Mouse (Mus musculus) naive thymus-derived CD4-positive, alpha-beta T cell, adult 2 months (primary cell): ENCODE data around the gene Dna2.
"Not testable (repeated sequence)": the region's sequence is repeated elsewhere in the genome, so short reads cannot be mapped to it uniquely, and the experiment has no call there.

ENCODE experiments used
- DNase-seq: peaks from one replicate; pipeline ENCODE4 v3.0.0-alpha.2; 2011; ENCODE audit warnings: low read depth

The Dna2 gene

GRCm38 (mm10) chr10:62946738-62947471 lies at the start of gene Dna2:
Gene Dna2, plus strand, starts transcription at chr10:62947026.
- peak; percentile 85 for DNase-seq

- DNase-seq = no peak
Observed at GRCm38 (mm10) chr10:62897437-62897836, 49.4 kb upstream of the Dna2 start.

GRCm38 (mm10) chr10:62898061-62898460 lies 48.8 kb upstream of the Dna2 start:
- no peak for DNase-seq

GRCm38 (mm10) chr10:62900144-62900543 lies 46.7 kb upstream of the Dna2 start:
- DNase-seq = no peak

GRCm38 (mm10) chr10:62901826-62902225 lies 45.0 kb upstream of the Dna2 start:
- DNase-seq = no peak

GRCm38 (mm10) chr10:62902829-62903228 lies 44.0 kb upstream of the Dna2 start:
- DNase-seq = no peak

GRCm38 (mm10) chr10:62906336-62906735 lies 40.5 kb upstream of the Dna2 start:
- no peak for DNase-seq

GRCm38 (mm10) chr10:62908896-62909295 lies 37.9 kb upstream of the Dna2 start, which contains the start of gene Tet1:
Gene Tet1, minus strand, starts transcription at chr10:62908996.
- DNase-seq = not testable (repeated sequence)

GRCm38 (mm10) chr10:62911120-62911519 lies 35.7 kb upstream of the Dna2 start:
- DNase-seq = no peak

- DNase-seq = no peak
Observed at GRCm38 (mm10) chr10:62918985-62919384, 27.8 kb upstream of the Dna2 start.

- DNase-seq = peak; percentile 89
Observed at GRCm38 (mm10) chr10:62919925-62920765, 26.7 kb upstream of the Dna2 start, which contains the start of gene Slc25a16. Gene Slc25a16, plus strand, starts transcription at chr10:62920633.

GRCm38 (mm10) chr10:62920766-62921156 lies 26.1 kb upstream of the Dna2 start:
- no peak for DNase-seq

- DNase-seq = no peak
Observed at GRCm38 (mm10) chr10:62924096-62924635, 22.7 kb upstream of the Dna2 start.

GRCm38 (mm10) chr10:62932381-62932780 lies 14.4 kb upstream of the Dna2 start:
- no peak for DNase-seq

GRCm38 (mm10) chr10:62944975-62945580 lies 1.7 kb upstream of the Dna2 start:
- DNase-seq = no peak

- DNase-seq = peak; percentile 15
Observed at GRCm38 (mm10) chr10:62948551-62948950, 1.7 kb downstream of the Dna2 start.

- no peak for DNase-seq
Observed at GRCm38 (mm10) chr10:62963956-62964355, 17.1 kb downstream of the Dna2 start.

- DNase-seq = no peak
Observed at GRCm38 (mm10) chr10:62965796-62966195, 19.0 kb downstream of the Dna2 start.

- DNase-seq = no peak
Observed at GRCm38 (mm10) chr10:62966291-62966690, 19.5 kb downstream of the Dna2 start.

GRCm38 (mm10) chr10:62971821-62972220 lies 25.0 kb downstream of the Dna2 start:
- DNase-seq = no peak

- no peak for DNase-seq
Observed at GRCm38 (mm10) chr10:62979667-62980038, 32.8 kb downstream of the Dna2 start.
